Mouse (Mus musculus) lung, postnatal 36 days (tissue): ENCODE measurements around the gene Acaa1a.
"Not testable (repeated sequence)": the region's sequence is repeated elsewhere in the genome, so short reads cannot be mapped to it uniquely, and the experiment has no call there.

ENCODE experiments used
- DNase-seq: peaks from one replicate; pipeline ENCODE4 v3.0.0; 2022; ENCODE audit warnings: mixed read lengths

Gene Acaa1a

GRCm38 (mm10) chr9:119340909-119341816 lies 1.7 kb downstream of the Acaa1a start, which contains the start of gene Myd88:
Gene Myd88, minus strand, starts transcription at chr9:119341411.
- DNase-seq = peak; percentile 99

- DNase-seq = peak; percentile 53
Observed at GRCm38 (mm10) chr9:119342728-119343127, 3.3 kb downstream of the Acaa1a start.

GRCm38 (mm10) chr9:119346376-119346775 lies 6.9 kb downstream of the Acaa1a start:
- no peak for DNase-seq

- DNase-seq = no peak
Observed at GRCm38 (mm10) chr9:119350531-119350930, 11.1 kb downstream of the Acaa1a start.

GRCm38 (mm10) chr9:119350947-119351705 lies 11.7 kb downstream of the Acaa1a start:
- no peak for DNase-seq

- peak; percentile 91 for DNase-seq
Observed at GRCm38 (mm10) chr9:119352060-119352459, 12.6 kb downstream of the Acaa1a start.

- DNase-seq = no peak
Observed at GRCm38 (mm10) chr9:119353926-119354325, 14.4 kb downstream of the Acaa1a start.

- DNase-seq = no peak
Observed at GRCm38 (mm10) chr9:119355943-119356342, 16.5 kb downstream of the Acaa1a start.

- DNase-seq = peak; percentile 98
Observed at GRCm38 (mm10) chr9:119357331-119358057, 18.0 kb downstream of the Acaa1a start, which contains the start of gene Xylb. Gene Xylb, plus strand, starts transcription at chr9:119357381.

- DNase-seq = no peak
Observed at GRCm38 (mm10) chr9:119358058-119358429, 18.6 kb downstream of the Acaa1a start.

GRCm38 (mm10) chr9:119361416-119361815 lies 21.9 kb downstream of the Acaa1a start:
- DNase-seq = no peak

GRCm38 (mm10) chr9:119363229-119363628 lies 23.8 kb downstream of the Acaa1a start:
- no peak for DNase-seq

- DNase-seq = peak; percentile 47
Observed at GRCm38 (mm10) chr9:119365284-119365683, 25.8 kb downstream of the Acaa1a start, which contains the start of gene Slc22a14. Gene Slc22a14, minus strand, starts transcription at chr9:119365553.

- no peak for DNase-seq
Observed at GRCm38 (mm10) chr9:119368367-119368766, 28.9 kb downstream of the Acaa1a start.

- DNase-seq = not testable (repeated sequence)
Observed at GRCm38 (mm10) chr9:119370770-119371169, 31.3 kb downstream of the Acaa1a start.

GRCm38 (mm10) chr9:119371251-119371650 lies 31.8 kb downstream of the Acaa1a start:
- no peak for DNase-seq

GRCm38 (mm10) chr9:119375008-119375407 lies 35.5 kb downstream of the Acaa1a start:
- DNase-seq = no peak

GRCm38 (mm10) chr9:119375556-119375955 lies 36.1 kb downstream of the Acaa1a start:
- DNase-seq = no peak

- DNase-seq = no peak
Observed at GRCm38 (mm10) chr9:119378231-119378630, 38.8 kb downstream of the Acaa1a start.

GRCm38 (mm10) chr9:119382603-119383002 lies 43.1 kb downstream of the Acaa1a start:
- DNase-seq = no peak

GRCm38 (mm10) chr9:119388956-119389355 lies 49.5 kb downstream of the Acaa1a start:
- peak; percentile 13 for DNase-seq

- no peak for DNase-seq
Observed at GRCm38 (mm10) chr9:119390214-119390613, 50.7 kb downstream of the Acaa1a start.

GRCm38 (mm10) chr9:119394808-119395207 lies 55.3 kb downstream of the Acaa1a start:
- DNase-seq = no peak
